Mouse (Mus musculus) cerebellum, postnatal 10 days (tissue): ENCODE results near the gene Top3a.
A peak's percentile ranks its signal among the peaks of the same experiment; 100 is the strongest.

Experiments used
- DNase-seq, 2 experiments: peaks; one replicate each; pipeline ENCODE4 v3.0.0; 2021; ENCODE audit warnings: mixed read lengths in 2 of 2

Top3a gene

DNA sequence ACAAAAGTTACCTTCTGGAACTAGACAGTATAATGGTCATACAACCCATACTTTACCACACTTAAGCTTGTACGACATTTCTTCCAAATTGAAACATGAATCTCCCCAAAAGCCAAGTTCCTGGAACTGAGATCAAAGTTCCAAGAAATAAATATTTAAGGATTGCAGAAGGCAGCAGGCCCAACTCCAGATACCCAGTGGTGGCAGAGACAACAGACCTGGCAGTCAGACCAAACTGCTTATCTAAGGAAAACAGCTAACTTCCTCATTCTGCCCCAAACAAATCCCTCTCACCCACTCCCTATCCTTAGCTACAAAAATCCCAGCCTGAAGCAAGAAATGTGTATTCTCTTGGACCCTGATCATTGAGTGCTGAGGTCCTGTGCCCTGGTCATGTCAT, 2.3 kb downstream of the Top3a start:
- no peak for DNase-seq

GRCm38 (mm10) chr11:60774158-60774689, 2.9 kb downstream of the Top3a start:
- no peak for DNase-seq

- DNase-seq = no peak
These were observed 5.0 kb downstream of the Top3a start for GRCm38 (mm10) chr11:60772161-60772560.

DNA sequence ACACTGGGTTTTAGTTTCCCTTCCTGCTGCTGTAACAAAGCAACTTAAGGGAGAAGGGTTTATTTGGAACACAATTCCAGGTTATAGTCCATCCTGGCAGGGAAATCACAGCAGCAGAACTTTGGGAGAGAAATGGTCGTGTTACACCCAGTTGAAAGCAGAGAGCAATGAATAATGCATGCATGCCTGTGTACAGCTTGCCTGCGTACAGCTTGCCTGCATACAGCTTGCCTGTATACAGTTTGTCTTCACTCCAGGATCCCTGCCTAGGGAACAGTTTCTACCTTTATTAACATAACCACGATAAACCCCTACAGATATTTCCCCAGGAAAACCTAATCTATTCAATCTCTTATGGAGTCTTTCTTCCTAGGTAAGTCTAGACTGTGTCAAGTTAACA, 6.4 kb downstream of the Top3a start:
- no peak for DNase-seq

- no peak for DNase-seq
These were observed 7.8 kb downstream of the Top3a start for GRCm38 (mm10) chr11:60769322-60769721.

DNA sequence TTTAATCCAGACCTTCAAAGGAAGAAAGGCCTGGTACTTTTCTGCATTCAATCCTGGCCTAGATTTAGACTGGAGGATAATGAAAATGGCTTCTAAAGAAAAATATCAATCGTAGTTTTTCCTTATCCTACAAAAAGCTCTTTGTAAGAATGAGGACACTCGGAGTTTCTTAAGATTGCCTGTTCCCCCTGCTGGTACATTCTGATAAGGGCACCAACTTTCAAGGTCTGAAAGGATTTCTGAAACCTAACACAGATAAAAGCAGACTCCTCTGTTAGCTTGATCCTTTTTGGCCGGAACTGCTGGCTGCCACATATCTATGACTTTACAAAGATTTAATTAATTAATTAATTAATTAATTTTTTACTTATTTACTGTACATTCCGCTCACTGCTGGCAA, 10.2 kb downstream of the Top3a start:
- no peak for DNase-seq

DNA sequence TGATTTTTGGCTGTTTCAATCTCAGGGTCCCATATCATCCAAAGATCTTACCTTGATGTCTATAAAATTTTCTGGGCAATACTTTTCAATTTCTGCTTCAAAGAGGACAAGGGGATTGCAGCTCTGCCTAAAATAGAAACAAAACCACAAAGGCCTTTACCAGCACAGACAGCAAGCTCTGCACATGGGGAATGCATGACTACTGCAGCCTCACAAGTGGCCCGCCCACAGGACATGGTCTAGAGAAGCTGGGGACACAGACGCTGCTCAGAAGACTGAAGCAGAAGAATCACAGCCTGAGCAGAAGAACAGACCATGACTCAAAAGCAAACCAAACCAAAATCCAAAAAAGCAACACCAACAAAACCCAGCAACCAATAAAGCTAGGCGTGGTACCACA, 15.5 kb downstream of the Top3a start:
- no peak for DNase-seq

DNA sequence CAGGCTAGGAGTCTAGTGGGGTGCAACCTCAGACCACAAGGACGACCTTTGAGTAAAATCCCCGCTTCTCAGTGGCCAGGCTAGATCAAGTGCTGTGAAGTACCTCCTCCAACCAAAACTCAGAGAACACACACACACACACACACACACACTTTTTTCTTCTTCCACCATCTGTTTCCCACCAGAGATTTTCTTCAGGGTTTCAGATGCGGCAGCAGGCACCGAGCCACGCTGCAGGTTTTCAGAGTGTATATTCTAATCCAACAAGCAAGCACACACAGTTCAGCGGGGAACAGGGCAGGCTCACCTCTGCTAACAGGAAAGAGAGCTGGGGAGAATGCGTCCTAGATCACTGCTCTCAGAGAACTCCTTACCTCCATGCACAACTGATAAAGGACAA, 21.6 kb downstream of the Top3a start:
- no peak for DNase-seq

DNA sequence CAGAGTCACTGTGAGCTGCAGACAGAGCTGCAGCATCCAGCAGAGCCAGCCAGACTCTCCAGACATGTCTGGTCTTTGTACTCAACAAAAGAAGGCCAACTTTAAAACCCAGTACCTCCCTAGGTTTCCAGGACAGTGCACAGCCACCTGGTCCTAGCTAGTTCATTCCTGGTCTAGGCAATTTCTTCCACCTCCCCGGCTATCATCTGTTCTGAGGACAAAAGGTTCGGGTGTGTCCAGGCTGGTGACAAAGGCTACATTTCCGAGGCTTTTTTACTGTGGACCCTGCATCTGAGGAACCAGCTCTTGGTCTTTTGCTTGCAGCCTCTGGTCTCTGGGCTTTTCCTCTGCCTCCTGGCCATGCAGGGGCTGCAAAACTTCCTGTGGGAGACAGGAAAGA, 36.8 kb downstream of the Top3a start:
- DNase-seq = no peak

GRCm38 (mm10) chr11:60737450-60737849, 39.7 kb downstream of the Top3a start:
- no peak for DNase-seq

DNA sequence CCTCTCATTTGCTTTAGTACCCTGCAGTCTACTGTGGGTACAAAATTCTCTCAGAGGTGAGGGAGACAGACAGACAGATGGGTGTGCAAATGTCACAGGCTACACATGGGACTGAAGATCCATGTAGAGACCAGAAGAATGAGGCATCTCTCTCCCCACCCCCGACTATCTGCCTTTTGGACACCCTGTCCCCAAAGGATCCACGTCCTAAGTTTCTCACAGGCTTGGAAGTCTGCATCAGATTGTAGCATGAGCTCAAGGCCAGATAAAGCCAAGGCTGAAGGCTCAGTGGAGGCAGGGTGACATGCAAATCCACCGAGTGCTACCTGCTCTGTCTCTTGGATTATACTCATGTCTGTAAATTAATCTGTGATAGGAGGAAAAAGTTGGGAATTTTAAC, 40.7 kb downstream of the Top3a start:
- DNase-seq = no peak

DNA sequence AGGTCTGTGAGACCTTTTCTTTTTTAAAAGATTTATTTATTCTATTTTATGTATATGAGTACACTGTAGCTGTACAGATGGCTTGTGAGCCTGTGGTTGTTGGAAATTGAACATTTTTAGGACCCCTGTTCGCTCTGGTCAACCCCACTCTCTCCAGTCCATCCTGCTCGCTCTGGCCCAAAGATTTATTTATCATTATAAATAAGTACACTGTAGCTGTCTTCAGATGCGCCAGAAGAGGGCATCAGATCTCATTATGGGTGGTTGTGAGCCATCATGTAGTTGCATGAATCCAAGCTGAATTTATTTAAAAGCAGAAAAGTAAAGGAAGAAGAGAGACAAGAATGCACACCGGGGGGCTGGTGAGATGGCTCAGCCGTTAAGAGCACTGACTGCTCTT, 42.0 kb downstream of the Top3a start:
- no peak for DNase-seq

- DNase-seq = no peak
These were observed 43.0 kb downstream of the Top3a start for GRCm38 (mm10) chr11:60734206-60734605.

DNA sequence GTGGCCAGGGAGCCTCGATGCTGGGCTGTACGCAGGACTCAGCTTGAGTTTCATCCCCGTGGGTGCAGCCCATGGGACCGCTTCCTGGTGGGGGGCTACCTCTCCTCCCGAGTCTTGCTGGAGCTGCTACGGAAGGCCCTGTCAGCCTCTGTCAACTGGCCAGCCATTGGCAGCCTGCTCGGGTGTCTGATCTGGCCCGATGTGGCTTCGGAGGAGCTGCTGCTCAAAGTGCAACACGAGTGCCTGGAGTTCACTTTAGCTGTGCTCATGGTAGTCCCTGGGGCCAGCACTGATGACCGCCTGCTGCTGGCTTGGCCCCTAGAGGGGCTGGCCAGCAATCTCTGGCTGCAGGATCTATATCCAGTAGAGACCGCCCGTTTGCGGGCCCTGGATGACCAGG, 45.9 kb downstream of the Top3a start:
- no peak for DNase-seq

DNA sequence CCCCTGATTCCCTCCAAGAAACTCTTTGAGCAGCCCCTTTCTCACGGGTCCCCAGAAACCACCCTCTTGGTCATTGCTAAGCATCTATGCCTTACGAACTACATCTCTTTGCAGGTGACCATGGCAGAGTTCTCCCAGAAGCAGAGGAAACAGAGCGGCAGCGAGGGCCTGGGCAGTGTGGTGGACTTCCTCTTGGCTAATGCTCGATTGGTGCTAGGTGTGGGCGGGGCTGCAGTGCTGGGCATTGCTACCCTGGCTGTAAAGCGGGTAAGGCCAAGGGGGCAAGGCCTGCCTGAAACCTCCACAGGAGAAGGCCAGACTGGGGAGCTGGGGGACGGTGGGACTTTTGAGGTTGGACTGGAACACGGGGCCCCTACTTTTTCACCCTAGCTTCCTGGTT, 47.0 kb downstream of the Top3a start:
- no peak for DNase-seq

DNA sequence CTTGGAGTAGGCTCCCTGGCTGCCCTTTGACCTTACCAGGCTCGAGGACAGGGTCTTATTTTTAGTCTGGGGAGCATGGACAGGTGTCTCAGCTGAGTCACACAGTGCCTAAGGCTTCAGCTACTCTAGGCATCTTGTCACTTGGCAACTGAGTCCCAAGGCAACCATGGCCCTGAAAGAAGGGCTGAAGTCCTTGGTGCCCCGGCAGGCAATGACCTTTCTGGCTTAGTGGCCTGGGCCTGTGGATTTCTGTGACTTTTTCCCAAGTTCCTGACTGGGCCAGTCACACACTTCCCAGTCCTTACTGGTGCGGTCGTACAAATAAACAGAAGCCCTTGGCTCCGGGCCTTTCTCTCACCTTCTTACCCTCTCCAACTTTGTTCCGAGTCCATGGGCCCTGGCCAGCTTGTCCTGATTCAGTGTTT, 47.9 kb downstream of the Top3a start:
- DNase-seq = no peak

- peak; percentile 96 to 97 for DNase-seq
These were observed 48.9 kb downstream of the Top3a start, which contains the start of gene Mief2 for GRCm38 (mm10) chr11:60728260-60728761. Gene Mief2 (plus strand): TSS chr11:60728398.

DNA sequence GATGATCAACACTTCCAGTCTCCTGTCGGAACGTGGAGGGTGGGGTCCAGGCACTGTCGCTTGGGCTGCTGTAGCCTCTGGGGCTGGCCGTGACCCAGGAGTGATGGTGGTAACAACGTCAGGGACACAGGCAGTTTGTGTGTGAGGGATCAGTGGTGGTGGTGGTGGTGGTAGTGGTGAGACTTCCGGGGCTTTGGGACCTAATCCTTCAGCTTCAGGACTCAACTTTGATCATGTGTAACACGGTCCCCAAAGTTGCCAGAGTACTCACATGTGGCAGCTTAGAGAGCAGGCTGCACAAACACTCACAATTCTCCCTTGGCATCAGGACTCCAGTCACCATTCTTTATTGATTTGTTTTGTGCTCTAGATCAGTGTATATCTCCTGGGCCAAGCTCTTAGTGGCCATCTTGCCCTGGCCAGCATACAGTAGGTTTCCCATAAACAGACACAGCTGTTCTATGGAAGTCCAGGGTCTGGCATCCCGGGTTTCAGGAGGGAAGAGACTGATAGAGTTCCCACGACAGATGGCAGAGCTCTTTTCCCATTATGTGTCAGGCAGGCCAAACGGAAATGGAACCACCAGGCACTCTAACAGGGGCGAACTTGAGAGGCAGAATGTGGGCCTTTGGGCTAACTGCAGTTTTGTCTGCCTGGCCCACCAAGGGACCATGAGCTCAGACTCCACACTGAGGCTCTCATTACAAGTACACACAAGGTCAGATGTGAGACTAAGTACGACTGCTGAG, 49.6 kb downstream of the Top3a start:
- peak; percentile 45 to 58 for DNase-seq

DNA sequence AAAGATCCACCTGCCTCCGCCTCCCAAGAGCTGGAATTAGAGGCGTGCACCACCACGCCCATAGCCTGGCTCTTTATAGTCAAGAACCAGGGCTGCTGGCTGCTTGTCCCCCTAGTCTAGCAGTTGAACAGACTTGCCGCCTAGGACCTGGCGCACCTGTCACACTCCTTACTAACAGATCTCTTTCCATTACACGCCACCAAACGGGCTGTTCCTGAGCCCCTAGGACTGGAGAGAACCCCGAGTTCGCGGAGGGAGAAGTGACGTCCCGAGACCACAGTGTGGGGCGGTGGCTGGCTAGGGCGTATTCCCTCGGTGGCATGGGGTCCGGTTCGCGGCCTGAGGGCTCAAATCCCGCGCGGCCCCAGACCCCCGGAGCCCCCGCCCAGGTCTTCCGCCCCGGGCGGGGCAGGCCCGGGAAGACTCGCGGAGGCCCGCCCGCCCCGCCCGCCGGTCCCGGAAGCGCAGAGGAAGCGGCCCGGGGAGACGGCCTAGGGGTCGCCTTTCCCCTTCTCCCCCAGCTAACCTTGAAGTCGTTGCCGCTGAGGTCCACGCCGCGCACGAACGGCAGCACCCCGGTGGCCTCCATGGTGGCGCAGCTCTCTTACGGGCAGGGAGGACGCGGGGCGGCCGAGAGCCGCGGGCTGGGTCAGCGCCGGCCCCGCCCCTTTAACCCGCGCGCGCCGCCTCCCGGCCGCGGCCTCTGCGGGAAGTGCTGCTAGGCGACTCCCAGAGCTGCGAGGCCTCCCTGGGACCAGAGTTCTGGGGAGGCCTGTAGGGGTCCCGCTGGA, 50.4 kb downstream of the Top3a start, which contains the start of gene Flii:
Gene Flii (minus strand): TSS at position 663 of the 791 bp plus-strand sequence.
- peak; percentile 87 to 91 for DNase-seq

DNA sequence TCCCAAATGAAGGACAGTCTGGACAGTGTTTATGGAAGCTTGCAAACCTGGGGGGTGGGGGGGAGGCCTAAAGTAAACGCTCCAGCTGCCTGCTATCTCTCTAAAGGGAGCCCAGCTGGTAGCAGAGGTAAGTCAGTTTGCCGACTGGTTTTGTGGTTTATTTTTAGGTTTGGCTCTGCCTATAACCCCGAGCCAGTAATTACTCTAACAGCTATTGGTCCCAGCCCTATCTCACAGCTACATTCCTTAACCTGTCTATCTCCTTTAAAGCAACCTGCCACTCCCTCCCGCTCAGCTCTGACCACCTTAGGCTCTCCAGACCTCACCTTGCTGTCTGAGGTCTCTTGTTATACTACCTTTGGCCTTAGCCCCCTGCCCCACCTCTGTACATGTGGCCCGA, 57.9 kb downstream of the Top3a start:
- no peak for DNase-seq

DNA sequence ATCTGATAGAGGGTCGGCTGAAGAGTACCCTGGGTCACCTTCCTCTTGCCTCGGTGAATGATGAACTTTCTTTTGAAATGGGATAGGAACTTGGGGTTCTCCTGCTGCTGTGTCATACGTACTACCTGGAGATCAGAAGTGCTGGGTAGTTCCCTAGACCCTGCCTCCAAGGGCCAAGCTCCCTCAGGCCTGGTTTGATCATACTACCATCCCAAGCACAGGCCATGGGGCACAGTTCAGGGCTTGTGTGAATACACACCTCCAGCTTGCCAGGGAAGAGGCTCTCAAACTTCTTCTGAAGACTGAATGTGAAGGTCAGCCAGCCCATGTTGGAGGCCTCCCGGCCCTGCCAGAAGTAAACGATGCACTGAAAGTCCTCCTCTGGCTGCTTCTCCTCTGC, 61.3 kb downstream of the Top3a start:
- no peak for DNase-seq

DNA sequence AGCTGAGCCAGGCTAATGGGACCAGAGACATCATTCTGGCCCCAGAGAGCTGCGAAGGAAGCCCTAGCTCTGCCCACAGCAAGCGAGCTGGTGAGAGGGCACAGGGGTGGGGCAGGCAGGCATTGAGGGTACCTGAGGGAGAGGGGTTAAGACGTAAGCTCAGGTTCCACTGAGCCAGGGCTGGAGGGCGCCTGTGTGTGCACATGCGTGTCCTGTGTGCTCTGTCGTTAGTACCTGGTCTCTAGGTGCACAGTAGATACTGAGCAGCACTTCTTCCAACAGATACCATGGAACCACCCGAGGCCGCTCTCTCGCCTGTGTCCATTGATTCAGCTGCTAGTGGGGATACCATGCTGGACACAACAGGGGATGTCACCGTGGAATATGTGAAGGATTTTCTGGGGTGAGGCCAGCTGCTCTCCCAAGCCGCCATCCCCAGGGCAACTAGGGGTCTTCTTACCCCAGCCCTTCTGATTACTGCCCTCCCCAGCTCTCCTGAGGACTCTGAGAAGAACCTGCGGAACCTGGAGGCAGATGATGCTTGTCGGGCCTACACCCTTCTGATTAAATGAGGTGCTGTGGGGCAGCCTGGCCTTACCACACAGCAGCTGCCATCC, 64.4 kb downstream of the Top3a start:
- peak in 1 of 2 experiments; percentile 3 for DNase-seq

GRCm38 (mm10) chr11:60712040-60712439, 65.1 kb downstream of the Top3a start:
- DNase-seq = peak in 1 of 2 experiments; percentile 4
